Mouse (Mus musculus): ENCODE measurements around the gene Rbms3.

DNA sequence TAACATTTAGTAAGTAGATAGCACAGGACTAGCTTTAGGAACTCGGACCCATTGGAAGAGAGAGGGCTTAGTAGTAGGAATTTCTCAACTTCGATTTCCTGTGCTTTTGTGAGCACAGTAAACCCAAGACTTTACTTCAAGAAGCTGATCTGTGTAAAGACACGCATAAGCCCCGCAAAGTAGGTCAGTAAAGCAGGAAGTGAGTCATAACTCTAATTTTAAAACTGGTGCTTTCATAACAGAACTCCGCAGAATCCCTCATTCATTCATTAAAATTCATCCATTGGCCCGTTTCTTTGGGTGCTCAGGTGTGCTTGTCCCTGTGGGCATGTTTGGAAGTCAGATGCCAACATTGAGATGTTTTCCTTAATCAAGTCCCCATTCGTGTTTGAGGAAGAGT, 1087.7 kb downstream of the Rbms3 start:
- no peak for TF ChIP-seq ZNF384 (IDR thresholded peaks at IDR 0.05; ENCODE audit: low read depth, low read length)
- no peak for TF ChIP-seq POLR2A (IDR thresholded peaks at IDR 0.05; ENCODE audit: low read depth, low read length)
- TF ChIP-seq USF2 (conservative IDR thresholded peaks at IDR 0.05; ENCODE audit: low read depth, low read length): no peak
- no peak for TF ChIP-seq CTCF (conservative IDR thresholded peaks at IDR 0.05 in 1 of 2, IDR thresholded peaks at IDR 0.05 in 1 of 2; ENCODE audit: low read depth in 2 of 2, low read length in 2 of 2)
- no peak for TF ChIP-seq NRF1 (IDR thresholded peaks at IDR 0.05; ENCODE audit: low read depth, low read length)
- TF ChIP-seq TCF12 (IDR thresholded peaks at IDR 0.05; ENCODE audit: low read depth, low read length): no peak
- no peak for TF ChIP-seq E2F4 (IDR thresholded peaks at IDR 0.05; ENCODE audit: insufficient replicate concordance, low read depth, low read length)
- no peak for TF ChIP-seq SMC3 (IDR thresholded peaks at IDR 0.05; ENCODE audit: low read depth, low read length)
- no peak for TF ChIP-seq KAT2A (IDR thresholded peaks at IDR 0.05; ENCODE audit: insufficient replicate concordance, low read length)
